Mouse (Mus musculus) CH12.LX (cell line): ENCODE data around the gene Ptges3l. TPM values are rescaled to one million over a fixed set of nuclear protein-coding genes. Genes with fewer than 3 reads are reported as not detected.
A peak's percentile ranks its signal among the peaks of the same experiment; 100 is the strongest.
"Not testable (repeated sequence)": the region's sequence is repeated elsewhere in the genome, so short reads cannot be mapped to it uniquely, and the experiment has no call there.

Source experiments
- DNase-seq: peaks from one replicate; pipeline ENCODE4 v3.0.0-alpha.2; 2013; ENCODE audit errors: extremely low read depth
- H3K27ac ChIP-seq: 2 replicates; pipeline ENCODE4 v1.5.1; 2012; ENCODE audit warnings: low read depth, mild to moderate bottlenecking, control low read depth, moderate library complexity; ENCODE audit not compliant: insufficient read depth
- H3K27me3 ChIP-seq: replicated peaks from 2 replicates; pipeline ENCODE3; 2012; ENCODE audit warnings: inconsistent platforms
- H3K36me3 ChIP-seq, 2 experiments: replicated peaks in 1 of 2; 2 replicates each; pipeline versions ENCODE3 to v1.6.1; 2012; ENCODE audit warnings: inconsistent platforms in 1 of 2, low read length in 1 of 2, mild to moderate bottlenecking in 1 of 2, mixed read lengths in 1 of 2, moderate library complexity in 1 of 2; ENCODE audit not compliant: control insufficient read depth in 1 of 2, insufficient read depth in 1 of 2
- H3K4me1 ChIP-seq, 2 experiments: 2 replicates each; pipeline ENCODE4 v1.6.1; 2012; ENCODE audit warnings: inconsistent platforms in 1 of 2, moderate library complexity in 1 of 2; ENCODE audit not compliant: insufficient read depth in 2 of 2, control insufficient read depth in 1 of 2
- H3K4me2 ChIP-seq: 2 replicates; pipeline ENCODE4 v1.6.1; 2012; ENCODE audit warnings: low read depth, mild to moderate bottlenecking, control low read depth; ENCODE audit not compliant: poor library complexity, insufficient read depth, severe bottlenecking
- H3K4me3 ChIP-seq, 3 experiments: fragments of 150-350 bp in 1 of 3; sonication (generic) in 1 of 3; replicated peaks in 1 of 3; 2 replicates each; pipeline versions ENCODE3 to v1.5.1; 2011 to 2012; ENCODE audit warnings: low read depth in 2 of 3, low read length in 2 of 3, mild to moderate bottlenecking in 2 of 3, moderate library complexity in 2 of 3, control low read depth in 1 of 3, improper control_type of control experiment in 1 of 3, inconsistent platforms in 1 of 3, mixed read lengths in 1 of 3; ENCODE audit not compliant: poor library complexity in 1 of 3
- H3K79me2 ChIP-seq: replicated peaks from 2 replicates; pipeline ENCODE4 v1.6.1; 2012; ENCODE audit warnings: mild to moderate bottlenecking, moderate library complexity; ENCODE audit not compliant: control insufficient read depth, poor library complexity, insufficient read depth, severe bottlenecking; ENCODE audit errors: extremely low read depth
- H3K9ac ChIP-seq: 2 replicates; pipeline ENCODE4 v1.6.1; 2012; ENCODE audit warnings: low read depth, mild to moderate bottlenecking, control low read depth, moderate library complexity; ENCODE audit not compliant: insufficient read depth
- H3K9me3 ChIP-seq: replicated peaks from 2 replicates; pipeline ENCODE3; 2012; ENCODE audit warnings: low read length, inconsistent platforms, mixed read lengths
- BHLHE40 ChIP-seq: IDR thresholded peaks from 2 replicates; pipeline ENCODE4 v1.6.1; 2011; ENCODE audit warnings: mild to moderate bottlenecking, low read depth, low read length, improper control_type of control experiment
- CHD2 ChIP-seq: IDR thresholded peaks from 2 replicates; pipeline ENCODE4 v1.6.1; 2011; ENCODE audit warnings: low read length, improper control_type of control experiment
- E2F4 ChIP-seq: IDR thresholded peaks from 2 replicates; pipeline ENCODE4 v1.6.1; 2011; ENCODE audit warnings: low read depth, low read length, improper control_type of control experiment; ENCODE audit not compliant: insufficient replicate concordance
- ELF1 ChIP-seq: IDR thresholded peaks from 2 replicates; pipeline ENCODE4 v1.6.1; 2014; ENCODE audit warnings: low read depth, mild to moderate bottlenecking, inconsistent platforms, low read length, improper control_type of control experiment
- EP300 ChIP-seq: IDR thresholded peaks from 2 replicates; pipeline ENCODE4 v1.6.1; 2011; ENCODE audit warnings: low read length, improper control_type of control experiment
- GABPA ChIP-seq: IDR thresholded peaks from 2 replicates; pipeline ENCODE4 v1.6.1; 2012; ENCODE audit warnings: low read depth, low read length, improper control_type of control experiment, inconsistent platforms; ENCODE audit not compliant: insufficient replicate concordance
- JUN ChIP-seq: IDR thresholded peaks from 2 replicates; pipeline ENCODE4 v1.6.1; 2011; ENCODE audit warnings: low read depth, mild to moderate bottlenecking, low read length, improper control_type of control experiment, moderate library complexity; ENCODE audit not compliant: insufficient read depth
- JUND ChIP-seq: conservative IDR thresholded peaks from 2 replicates; pipeline ENCODE4 v1.6.1; 2011; ENCODE audit warnings: low read depth, low read length, improper control_type of control experiment
- MAFK ChIP-seq: IDR thresholded peaks from 2 replicates; pipeline ENCODE4 v1.6.1; 2011; ENCODE audit warnings: low read length, improper control_type of control experiment; ENCODE audit not compliant: insufficient replicate concordance
- MAX ChIP-seq: IDR thresholded peaks from 2 replicates; pipeline ENCODE4 v1.6.1; 2011; ENCODE audit warnings: low read length, improper control_type of control experiment
- MAZ ChIP-seq: IDR thresholded peaks from 2 replicates; pipeline ENCODE4 v1.6.1; 2012; ENCODE audit warnings: low read depth, mild to moderate bottlenecking, inconsistent platforms, low read length, improper control_type of control experiment, moderate library complexity
- MEF2A ChIP-seq: IDR thresholded peaks from 2 replicates; pipeline ENCODE4 v1.6.1; 2014; ENCODE audit warnings: low read depth, mild to moderate bottlenecking, inconsistent platforms, low read length, improper control_type of control experiment, borderline replicate concordance
- MXI1 ChIP-seq: IDR thresholded peaks from 2 replicates; pipeline ENCODE4 v1.6.1; 2011; ENCODE audit warnings: mild to moderate bottlenecking, low read depth, low read length, improper control_type of control experiment
- MYC ChIP-seq: IDR thresholded peaks from 2 replicates; pipeline ENCODE4 v1.6.1; 2011; ENCODE audit warnings: low read depth, mild to moderate bottlenecking, improper control_type of control experiment, low read length
- NELFE ChIP-seq: IDR thresholded peaks from 2 replicates; pipeline ENCODE4 v1.6.1; 2011; ENCODE audit warnings: low read depth, low read length, improper control_type of control experiment
- POLR2A ChIP-seq: IDR thresholded peaks from 2 replicates; pipeline ENCODE4 v1.6.1; 2011; ENCODE audit warnings: low read depth, mild to moderate bottlenecking, improper control_type of control experiment, low read length
- RCOR1 ChIP-seq: conservative IDR thresholded peaks from 2 replicates; pipeline ENCODE4 v1.6.1; 2012; ENCODE audit warnings: low read depth, mild to moderate bottlenecking, inconsistent platforms, low read length, improper control_type of control experiment
- SIN3A ChIP-seq: IDR thresholded peaks from 2 replicates; pipeline ENCODE4 v1.6.1; 2012; ENCODE audit warnings: low read length, improper control_type of control experiment, inconsistent platforms
- SMC3 ChIP-seq: IDR thresholded peaks from 2 replicates; pipeline ENCODE4 v1.6.1; 2011; ENCODE audit warnings: low read depth, low read length, improper control_type of control experiment
- TBP ChIP-seq: conservative IDR thresholded peaks from 2 replicates; pipeline ENCODE4 v1.6.1; 2011; ENCODE audit warnings: low read depth, low read length, improper control_type of control experiment
- TCF12 ChIP-seq: IDR thresholded peaks from 2 replicates; pipeline ENCODE4 v1.6.1; 2014; ENCODE audit warnings: low read depth, mild to moderate bottlenecking, inconsistent platforms, low read length, improper control_type of control experiment
- UBTF ChIP-seq: IDR thresholded peaks from 2 replicates; pipeline ENCODE4 v1.6.1; 2012; ENCODE audit warnings: low read depth, mild to moderate bottlenecking, inconsistent platforms, low read length, improper control_type of control experiment, moderate library complexity
- USF1 ChIP-seq: IDR thresholded peaks from 2 replicates; pipeline ENCODE4 v1.6.1; 2014; ENCODE audit warnings: low read depth, mild to moderate bottlenecking, inconsistent platforms, low read length, improper control_type of control experiment
- ZC3H11A ChIP-seq: IDR thresholded peaks from 2 replicates; pipeline ENCODE4 v1.6.1; 2012; ENCODE audit warnings: low read depth, mild to moderate bottlenecking, inconsistent platforms, low read length, improper control_type of control experiment
- ZMIZ1 ChIP-seq: IDR thresholded peaks from 2 replicates; pipeline ENCODE4 v1.6.1; 2012; ENCODE audit warnings: low read depth, mild to moderate bottlenecking, inconsistent platforms, low read length, improper control_type of control experiment
- dilution Hi-C: fragments of 300-500 bp; cut with MboI; formaldehyde crosslinking; loops from 2 replicates; pipeline ENCODE4 v1.14.3; 2020; ENCODE audit warnings: low sequenced_read_pairs; ENCODE audit not compliant: extremely low pct_unique_long_range_greater_than_20kb, extremely low pct_ligation_motif_present
- in situ Hi-C: fragments of 300-500 bp; cut with MboI; formaldehyde crosslinking; loops from 3 replicates; pipeline ENCODE4 v1.14.3; 2019; ENCODE audit warnings: low sequenced_read_pairs, low pct_ligation_motif_present, low pct_unique_long_range_greater_than_20kb, mixed read lengths
- polyA plus RNA-seq: library from polyadenylated mRNA; unstranded; fragments of >175 nt; gene quantifications from 2 replicates; pipeline ENCODE4 v1.2.1, GENCODE M21; 2012; ENCODE audit warnings: low read depth; ENCODE audit not compliant: insufficient read length
- total RNA-seq, 2 experiments: library from RNA; depleted of rRNA; stranded (reverse); fragments of 300-350 nt in 1 of 2; fragments of >200 nt in 1 of 2; gene quantifications; 2 replicates each; pipeline ENCODE4 v1.2.3; 2012 to 2014

Gene Ptges3l
- total and polyA plus RNA-seq, 3 experiments: 1.9 to 3.0 (median 2.4) TPM

- H3K4me3 ChIP-seq: no peak overlapping the region
- TF ChIP-seq JUN (no peak), MAFK (no peak), TCF12 (no peak), ZMIZ1 (no peak)
- H3K79me2 ChIP-seq: no peaks in the 10 kb centered on the region
- H3K9ac ChIP-seq: no peak overlapping the region
- DNase-seq: no peak
- no peaks in the 10 kb centered on the region for H3K36me3 ChIP-seq
- in situ Hi-C loops (no loop called here), dilution Hi-C loops (no loop called here)
- H3K9me3 ChIP-seq: no peaks in the 10 kb centered on the region
- peaks cover 12 to 24% of the 10 kb centered on the region in 2 experiments for H3K4me1 ChIP-seq
- H3K4me2 ChIP-seq: no peak overlapping the region
- H3K27me3 ChIP-seq: no peaks in the 10 kb centered on the region
- no peak overlapping the region for H3K27ac ChIP-seq
Measured at GRCm38 (mm10) chr11:101378926-101379325, 46.2 kb downstream of the Ptges3l start.

- peaks cover 15 to 27% of the 10 kb centered on the region in 2 experiments for H3K4me1 ChIP-seq
- H3K79me2 ChIP-seq, in situ Hi-C loops, H3K4me2 ChIP-seq, H3K27ac ChIP-seq, H3K9me3 ChIP-seq, H3K27me3 ChIP-seq, H3K36me3 ChIP-seq, dilution Hi-C loops, H3K4me3 ChIP-seq, DNase-seq, H3K9ac ChIP-seq: not testable (repeated sequence)
Measured at GRCm38 (mm10) chr11:101378196-101378595, 46.9 kb downstream of the Ptges3l start.

- Histone ChIP-seq H3K9me3 (no peaks in the 10 kb centered on the region), H3K9ac (0 out of 2 replicates have a peak overlapping the region, but pooled peaks have one; percentile 29), H3K4me1 (peaks cover 15 to 27% of the 10 kb centered on the region in 2 experiments), H3K4me2 (peak overlapping the region; percentile 53), H3K27me3 (no peaks in the 10 kb centered on the region), H3K79me2 (no peaks in the 10 kb centered on the region), H3K4me3 (no peak overlapping the region), H3K36me3 (no peaks in the 10 kb centered on the region), H3K27ac (no peak overlapping the region)
- in situ Hi-C loops (no loop called here), dilution Hi-C loops (no loop called here)
- peak; percentile 34 for DNase-seq
- TF ChIP-seq SMC3 (no peak), ZC3H11A (no peak), MAZ (no peak), EP300 (peak; percentile 40; the same call in 1 of the 2 replicates), RCOR1 (peak; percentile 70; the same call in 1 of the 2 replicates), UBTF (no peak), TCF12 (peak; percentile 74; the same call in 1 of the 2 replicates), SIN3A (peak; percentile 43; the same call in 1 of the 2 replicates), E2F4 (no peak), MEF2A (peak; percentile 70; the same call in 1 of the 2 replicates), MXI1 (peak; percentile 51; the same call in 1 of the 2 replicates), CHD2 (0 out of 2 replicates have a peak, but pooled peaks have one; percentile 26), ZMIZ1 (0 out of 2 replicates have a peak, but pooled peaks have one; percentile 30), TBP (no peak), BHLHE40 (0 out of 2 replicates have a peak, but pooled peaks have one; percentile 41), GABPA (no peak), POLR2A (no peak), ELF1 (peak; percentile 50), MAX (0 out of 2 replicates have a peak, but pooled peaks have one; percentile 18), MYC (0 out of 2 replicates have a peak, but pooled peaks have one; percentile 8), USF1 (no peak), NELFE (no peak), JUND (no peak)
Measured at GRCm38 (mm10) chr11:101374421-101374938, 50.7 kb downstream of the Ptges3l start.
